In the genomic region with DNA sequence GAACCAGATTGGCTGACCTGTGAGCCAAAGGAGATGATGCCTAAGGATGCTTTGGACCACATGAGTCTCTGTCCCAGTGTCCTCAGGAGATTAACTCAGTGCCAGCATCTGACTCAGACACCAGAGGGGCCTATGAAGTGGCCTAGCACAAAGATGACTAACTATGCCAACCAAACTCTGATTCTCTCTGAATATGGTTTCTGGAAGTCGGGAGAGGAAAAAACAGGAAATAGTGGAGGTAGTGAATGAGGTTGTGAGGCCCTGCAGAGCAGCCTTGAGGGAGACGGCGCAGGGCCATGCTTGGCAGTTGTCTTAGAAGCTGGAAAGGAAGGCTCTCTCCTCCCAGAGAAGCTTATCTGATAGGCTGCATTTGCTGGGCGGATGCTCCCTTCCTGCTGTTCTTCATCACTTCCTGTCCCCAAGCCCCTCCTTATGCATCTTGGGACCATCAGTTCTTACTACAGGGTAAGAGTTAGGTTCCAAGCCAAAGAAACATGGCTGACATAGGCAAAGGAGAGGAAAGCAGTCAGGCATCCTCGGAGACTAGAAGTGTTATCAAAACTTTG, we compare ENCODE assay signal across 24 mouse cellular contexts.
DNase-seq lines count a peak whose midpoint lies in the region; ATAC-seq lines count a peak whose summit lies in the region.
"Had no signal": no experiment of that assay in that cellular context is flagged by ENCODE, and none has a peak within 500 bp of the region (broad histone marks: within the 10 kb centered on the region; RNA-seq: fewer than 3 reads in every experiment).

No protein-coding gene starts in this region.

- no peak overlapping the region for H3K4me2 ChIP-seq in heart, embryonic 11.5 days
- H3K4me2 ChIP-seq in midbrain, embryonic 11.5 days = no peak overlapping the region
- H3K4me2 ChIP-seq in midbrain, embryonic 14.5 days (ENCODE audit: low read length) = no peak overlapping the region
- H3K4me2 ChIP-seq in forebrain, embryonic 13.5 days = no peak overlapping the region
- H3K4me2 ChIP-seq: embryonic facial prominence, embryonic 13.5 days; hindbrain, embryonic 12.5 days; limb, embryonic 13.5 days; liver, embryonic 13.5 days; lung, embryonic 14.5 days; midbrain, embryonic 13.5 days had no signal

- DNase-seq in heart, adult 8-10 months (ENCODE audit: low spot score) = peak; percentile 9
- DNase-seq in midbrain, embryonic 11.5 days (ENCODE audit: low spot score, missing footprints) = no peak
- DNase-seq in midbrain, embryonic 14.5 days = no peak
- peak; percentile 49 for DNase-seq in MN1 (ENCODE audit: low spot score)
- DNase-seq in thymus, postnatal 25 days = no peak
- DNase-seq: cerebellum, adult 11 months; cerebellum, postnatal 10 days; gastrocnemius, postnatal 25 days; layer of hippocampus, postnatal 36 days; liver, embryonic 13.5 days; lung, embryonic 14.5 days; lung, postnatal 4 days; right cerebral cortex, postnatal 25 days; thymus, postnatal 4 days had no signal

- H3K36me3 ChIP-seq in heart, embryonic 11.5 days (ENCODE audit: control insufficient read depth, insufficient read depth, low read length) = no peaks in the 10 kb centered on the region
- no peaks in the 10 kb centered on the region for H3K36me3 ChIP-seq in midbrain, embryonic 11.5 days (ENCODE audit: control insufficient read depth, insufficient read depth, low read length)
- H3K36me3 ChIP-seq in midbrain, embryonic 14.5 days (ENCODE audit: control insufficient read depth, insufficient read depth, low read length) = no peaks in the 10 kb centered on the region
- H3K36me3 ChIP-seq in forebrain, embryonic 13.5 days (ENCODE audit: poor library complexity, severe bottlenecking) = no peaks in the 10 kb centered on the region
- H3K36me3 ChIP-seq: embryonic facial prominence, embryonic 13.5 days; G1E; hindbrain, embryonic 12.5 days; limb, embryonic 13.5 days; liver, embryonic 13.5 days; midbrain, embryonic 13.5 days had no signal

- no peaks in the 10 kb centered on the region for H3K27me3 ChIP-seq in heart, embryonic 11.5 days (ENCODE audit: control insufficient read depth, insufficient read depth, low read length)
- H3K27me3 ChIP-seq in midbrain, embryonic 11.5 days (ENCODE audit: control insufficient read depth, insufficient read depth, low read length) = no peaks in the 10 kb centered on the region
- no peaks in the 10 kb centered on the region for H3K27me3 ChIP-seq in midbrain, embryonic 14.5 days (ENCODE audit: control insufficient read depth, insufficient read depth, low read length)
- H3K27me3 ChIP-seq in forebrain, embryonic 13.5 days = no peaks in the 10 kb centered on the region
- H3K27me3 ChIP-seq: embryonic facial prominence, embryonic 13.5 days; limb, embryonic 13.5 days; liver, embryonic 13.5 days had no signal

- no peak overlapping the region for H3K4me3 ChIP-seq in heart, embryonic 11.5 days (ENCODE audit: low read depth, low read length)
- no peak overlapping the region for H3K4me3 ChIP-seq in midbrain, embryonic 11.5 days (ENCODE audit: low read depth, low read length)
- H3K4me3 ChIP-seq in midbrain, embryonic 14.5 days (replicated peaks; ENCODE audit: low read depth, low read length) = no peak overlapping the region
- H3K4me3 ChIP-seq in forebrain, embryonic 13.5 days = no peak overlapping the region
- H3K4me3 ChIP-seq: embryonic facial prominence, embryonic 13.5 days; hindbrain, embryonic 12.5 days; layer of hippocampus, adult 2 months; limb, embryonic 13.5 days; liver, embryonic 13.5 days; midbrain, embryonic 13.5 days had no signal

- H3K9me3 ChIP-seq in heart, embryonic 11.5 days (replicated peaks; ENCODE audit: control insufficient read depth, low read length) = no peaks in the 10 kb centered on the region; the same call in 1 of the 2 replicates
- H3K9me3 ChIP-seq in midbrain, embryonic 11.5 days (ENCODE audit: control insufficient read depth, low read length) = peaks cover 5% of the 10 kb centered on the region; the same call in 1 of the 2 replicates
- H3K9me3 ChIP-seq in midbrain, embryonic 14.5 days (ENCODE audit: control insufficient read depth, low read length) = peaks cover 6% of the 10 kb centered on the region; the same call in 1 of the 2 replicates
- H3K9me3 ChIP-seq in forebrain, embryonic 13.5 days (replicated peaks) = peaks cover 5% of the 10 kb centered on the region
- H3K9me3 ChIP-seq: embryonic facial prominence, embryonic 13.5 days; G1E; liver, embryonic 13.5 days had no signal

- no peak overlapping the region for H3K9ac ChIP-seq in heart, embryonic 11.5 days (ENCODE audit: low read depth, low read length)
- H3K9ac ChIP-seq in midbrain, embryonic 11.5 days (ENCODE audit: low read length) = no peak overlapping the region
- no peak overlapping the region for H3K9ac ChIP-seq in midbrain, embryonic 14.5 days (replicated peaks; ENCODE audit: low read length)
- no peak overlapping the region for H3K9ac ChIP-seq in forebrain, embryonic 13.5 days
- H3K9ac ChIP-seq: embryonic facial prominence, embryonic 13.5 days; hindbrain, embryonic 12.5 days; limb, embryonic 13.5 days; liver, embryonic 13.5 days; lung, embryonic 14.5 days; midbrain, embryonic 13.5 days had no signal

- no peaks in the 10 kb centered on the region for H3K4me1 ChIP-seq in heart, embryonic 11.5 days (ENCODE audit: control insufficient read depth, insufficient read depth, low read length)
- peaks cover 40% of the 10 kb centered on the region for H3K4me1 ChIP-seq in midbrain, embryonic 11.5 days (ENCODE audit: control insufficient read depth, insufficient read depth, low read length)
- H3K4me1 ChIP-seq in midbrain, embryonic 14.5 days (ENCODE audit: control insufficient read depth, insufficient read depth, low read length) = peaks cover 38% of the 10 kb centered on the region
- peaks cover 47% of the 10 kb centered on the region for H3K4me1 ChIP-seq in forebrain, embryonic 13.5 days
- H3K4me1 ChIP-seq: liver, embryonic 13.5 days had no signal

- ATAC-seq in heart, embryonic 11.5 days (replicated peaks; ENCODE audit: insufficient number of reproducible peaks, low FRiP score, low TSS enrichment) = no peak
- no peak for ATAC-seq in midbrain, embryonic 11.5 days (ENCODE audit: low FRiP score)
- ATAC-seq in midbrain, embryonic 14.5 days (ENCODE audit: low FRiP score, low TSS enrichment) = no peak
- no peak for ATAC-seq in forebrain, embryonic 13.5 days
- ATAC-seq: intestine, embryonic 16.5 days had no signal

- no peak overlapping the region for H3K27ac ChIP-seq in heart, embryonic 11.5 days (ENCODE audit: low read depth, low read length)
- H3K27ac ChIP-seq in midbrain, embryonic 11.5 days (ENCODE audit: low read depth, low read length) = 0 out of 2 replicates have a peak overlapping the region, but pooled peaks have one; percentile 0
- H3K27ac ChIP-seq in midbrain, embryonic 14.5 days (replicated peaks; ENCODE audit: low read depth, low read length) = no peak overlapping the region
- peak overlapping the region; percentile 48; the same call in 1 of the 2 replicates for H3K27ac ChIP-seq in forebrain, embryonic 13.5 days
- H3K27ac ChIP-seq: embryonic facial prominence, embryonic 13.5 days; hindbrain, embryonic 12.5 days; kidney, postnatal 0 days; layer of hippocampus, adult 2 months; limb, embryonic 13.5 days; liver, embryonic 13.5 days had no signal

- 54% methylated on average over 5 of the region's 5 CpGs for WGBS in heart, embryonic 11.5 days (ENCODE audit: insufficient replicate concordance)
- 82% methylated on average over 5 of the region's 5 CpGs for WGBS in midbrain, embryonic 11.5 days
- 90% methylated on average over 5 of the region's 5 CpGs for WGBS in midbrain, embryonic 14.5 days
- 90% methylated on average over 5 of the region's 5 CpGs for WGBS in forebrain, embryonic 13.5 days

Comparison
In these comparisons a context has a peak if more than half of its experiments do, and no peak if none do; other contexts are left out.
1. H3K27ac ChIP-seq: peak in midbrain, embryonic 11.5 days (single experiment) and forebrain, embryonic 13.5 days (single experiment); none in heart, embryonic 11.5 days (single experiment) and midbrain, embryonic 14.5 days (single experiment).
2. DNase-seq: peak in heart, adult 8-10 months (single experiment) and MN1 (single experiment); none in midbrain, embryonic 11.5 days (single experiment), midbrain, embryonic 14.5 days (single experiment) and thymus, postnatal 25 days (single experiment).